9 mouse cellular contexts compared by ENCODE assay signal in genomic region chr3:85928140-85928611, GRCm38 (mm10). TPM values are rescaled to one million over a fixed set of nuclear protein-coding genes. Genes with fewer than 3 reads are reported as not detected.
DNase-seq lines count a peak whose midpoint lies in the region; ATAC-seq and TF ChIP-seq lines count a peak whose summit lies in the region.
"Had no signal": no experiment of that assay in that cellular context is flagged by ENCODE, and none has a peak within 500 bp of the region (broad histone marks: within the 10 kb centered on the region; RNA-seq: fewer than 3 reads in every experiment).

No protein-coding gene starts in this region.

- peak overlapping the region; percentile 26; the same call in 1 of the 2 replicates for H3K27ac ChIP-seq in heart, postnatal 0 days (ENCODE audit: low read depth)
- no peak overlapping the region for H3K27ac ChIP-seq in heart, embryonic 10.5 days
- H3K27ac ChIP-seq: lung, embryonic 15.5 days had no signal

- WGBS in heart, postnatal 0 days = 40% methylated on average over 5 of the region's 5 CpGs
- 76% methylated on average over 5 of the region's 5 CpGs for WGBS in heart, embryonic 10.5 days

- no peak for DNase-seq in heart, postnatal 0 days (ENCODE audit: low spot score)
- DNase-seq in heart, embryonic 10.5 days (ENCODE audit: low spot score) = no peak
- DNase-seq in adipocyte (ENCODE audit: low spot score) = peak; percentile 11
- peak; percentile 79 for DNase-seq in gastrocnemius, adult 18-20 months (ENCODE audit: low spot score)
- DNase-seq in left cerebral cortex, adult 18-20 months (ENCODE audit: low spot score in 2 of 2) = peak; percentile 3 to 11
- no peak for DNase-seq in thymus, postnatal 25 days
- DNase-seq: kidney, postnatal 36 days had no signal

- no peak overlapping the region for H3K4me3 ChIP-seq in heart, postnatal 0 days (ENCODE audit: low read depth, low read length)
- H3K4me3 ChIP-seq in heart, embryonic 10.5 days = no peak overlapping the region
- H3K4me3 ChIP-seq: lung, embryonic 15.5 days had no signal

- H3K9ac ChIP-seq in heart, postnatal 0 days (replicated peaks; ENCODE audit: low read depth, low read length) = no peak overlapping the region
- H3K9ac ChIP-seq: lung, embryonic 15.5 days had no signal

- H3K4me1 ChIP-seq in heart, postnatal 0 days (ENCODE audit: control insufficient read depth, insufficient read depth) = 0 out of 2 replicates have a peak, but pooled peaks cover 3% of the 10 kb centered on the region
- H3K4me1 ChIP-seq in heart, embryonic 10.5 days = 0 out of 2 replicates have a peak, but pooled peaks cover 8% of the 10 kb centered on the region
- H3K4me1 ChIP-seq: lung, embryonic 15.5 days had no signal

- no peaks in the 10 kb centered on the region for H3K36me3 ChIP-seq in heart, postnatal 0 days (replicated peaks; ENCODE audit: control insufficient read depth, insufficient read depth, low read length)
- no peaks in the 10 kb centered on the region for H3K36me3 ChIP-seq in heart, embryonic 10.5 days
- H3K36me3 ChIP-seq: lung, embryonic 15.5 days had no signal

- TF ChIP-seq EP300 in heart, postnatal 0 days (IDR thresholded peaks at IDR 0.05; ENCODE audit: low read depth) = no peak

- TF ChIP-seq CTCF in heart, postnatal 0 days (IDR thresholded peaks at IDR 0.05; ENCODE audit: low read depth) = no peak

- no peak overlapping the region for H3K4me2 ChIP-seq in heart, postnatal 0 days (ENCODE audit: low read depth, low read length)
- H3K4me2 ChIP-seq: lung, embryonic 15.5 days had no signal

- no peaks in the 10 kb centered on the region for H3K27me3 ChIP-seq in heart, postnatal 0 days (ENCODE audit: control insufficient read depth, insufficient read depth, low read length)
- H3K27me3 ChIP-seq in heart, embryonic 10.5 days (ENCODE audit: insufficient read depth, poor library complexity, severe bottlenecking) = no peaks in the 10 kb centered on the region
- H3K27me3 ChIP-seq: lung, embryonic 15.5 days had no signal

- peak; percentile 44; the same call in 1 of the 2 replicates for ATAC-seq in heart, postnatal 0 days (ENCODE audit: insufficient read depth, low read depth)
- no peak for ATAC-seq in erythroid progenitor cell, adult 5-6 weeks (replicated peaks; ENCODE audit: low FRiP score, poor library complexity, severe bottlenecking)

- H3K9me3 ChIP-seq in heart, postnatal 0 days (replicated peaks; ENCODE audit: control insufficient read depth, low read length) = no peaks in the 10 kb centered on the region
- no peaks in the 10 kb centered on the region for H3K9me3 ChIP-seq in heart, embryonic 10.5 days
- H3K9me3 ChIP-seq: lung, embryonic 15.5 days had no signal

RNA-seq across cellular contexts. Expression of gene Gm37240, which starts 40.9 kb away (rescaled TPM):
- 33.4 and 72.1 TPM in 2 replicates for total RNA-seq in heart, postnatal 0 days (2014; rRNA removed; ENCODE audit: low replicate concordance)
- polyA plus RNA-seq in heart, postnatal 0 days (2015; fragmentation: Nextera tagmentation; extraction: Ambion mirVana) = 20.8 and 21.7 TPM in 2 replicates
- 2.7 and 3.0 TPM in 2 replicates for polyA plus RNA-seq in heart, embryonic 10.5 days (2016; fragmentation: Nextera tagmentation; extraction: Ambion mirVana)
- 10 to 100 TPM; 30.2 to 34.0 TPM for total RNA-seq in gastrocnemius, adult 18-20 months (2021)
- 1 to 10 TPM in 1 of 2 experiments, not detected in 1; 2.3 TPM for total RNA-seq in left cerebral cortex, adult 18-20 months (2021)
- not detected in 2 replicates for total RNA-seq in erythroid progenitor cell, adult 5-6 weeks (2015; ENCODE audit: low replicate concordance)
- total RNA-seq in erythroid progenitor cell, adult 5-6 weeks (2017; ENCODE audit: low replicate concordance) = not detected in 2 replicates

RNA-seq across cellular contexts. Expression of gene Glt28d2, which starts 40.9 kb away (rescaled TPM):
- 3.9 and 5.3 TPM in 2 replicates for total RNA-seq in heart, postnatal 0 days (2014; rRNA removed; ENCODE audit: low replicate concordance)
- 3.0 and 3.6 TPM in 2 replicates for polyA plus RNA-seq in heart, postnatal 0 days (2015; fragmentation: Nextera tagmentation; extraction: Ambion mirVana)
- 0.72 and 0.78 TPM in 2 replicates for polyA plus RNA-seq in heart, embryonic 10.5 days (2016; fragmentation: Nextera tagmentation; extraction: Ambion mirVana)
- 1 to 10 TPM; 6.0 to 9.3 TPM for total RNA-seq in gastrocnemius, adult 18-20 months (2021)
- under 1 TPM; 0.37 to 0.52 TPM for total RNA-seq in left cerebral cortex, adult 18-20 months (2021)
- total RNA-seq in erythroid progenitor cell, adult 5-6 weeks (2015; ENCODE audit: low replicate concordance) = not detected in 2 replicates
- total RNA-seq in erythroid progenitor cell, adult 5-6 weeks (2017; ENCODE audit: low replicate concordance) = not detected in 2 replicates

RNA-seq across cellular contexts. Expression of gene Sh3d19, which starts 42.7 kb away (rescaled TPM):
- total RNA-seq in heart, postnatal 0 days (2014; rRNA removed; ENCODE audit: low replicate concordance) = 16.2 and 52.6 TPM in 2 replicates
- polyA plus RNA-seq in heart, postnatal 0 days (2015; fragmentation: Nextera tagmentation; extraction: Ambion mirVana) = 7.4 and 8.7 TPM in 2 replicates
- polyA plus RNA-seq in heart, embryonic 10.5 days (2016; fragmentation: Nextera tagmentation; extraction: Ambion mirVana) = 10.4 and 17.7 TPM in 2 replicates
- total RNA-seq in gastrocnemius, adult 18-20 months (2021) = 1 to 10 TPM; 8.0 to 9.2 TPM
- total RNA-seq in left cerebral cortex, adult 18-20 months (2021) = 10 to 100 TPM; 13.4 to 14.1 TPM
- 2.2 and 2.5 TPM in 2 replicates for total RNA-seq in erythroid progenitor cell, adult 5-6 weeks (2015; ENCODE audit: low replicate concordance)
- total RNA-seq in erythroid progenitor cell, adult 5-6 weeks (2017; ENCODE audit: low replicate concordance) = 3.5 and 7.3 TPM in 2 replicates

Comparison
In these comparisons a context has a peak if more than half of its experiments do, and no peak if none do; other contexts are left out.
1. DNase-seq: peak in adipocyte (single experiment), gastrocnemius, adult 18-20 months (single experiment) and left cerebral cortex, adult 18-20 months (2 of 2); none in heart, postnatal 0 days (single experiment), heart, embryonic 10.5 days (single experiment) and thymus, postnatal 25 days (single experiment).
2. RNA of gene Gm37240, which starts 40.9 kb away (total RNA-seq): 33.4 to 72.1 TPM in heart, postnatal 0 days and 30.2 to 34.0 TPM in gastrocnemius, adult 18-20 months; 2.3 TPM in left cerebral cortex, adult 18-20 months and not detected in erythroid progenitor cell, adult 5-6 weeks; every median in the first group is over 4 times any median in the second.